Mouse (Mus musculus) spleen, adult 2 months (tissue): ENCODE measurements around the gene Gpr176. TPM values are rescaled to one million over a fixed set of nuclear protein-coding genes. Genes with fewer than 3 reads are reported as not detected.
A peak's percentile ranks its signal among the peaks of the same experiment; 100 is the strongest.
"Not testable (repeated sequence)": the region's sequence is repeated elsewhere in the genome, so short reads cannot be mapped to it uniquely, and the experiment has no call there.

ENCODE experiments used
- DNase-seq, 2 experiments: peaks; one replicate each; pipeline versions ENCODE4 v3.0.0 to v3.0.0-alpha.2; 2012 to 2021; ENCODE audit warnings: low spot score in 2 of 2, low read depth in 1 of 2
- H3K27ac ChIP-seq: fragments of 200-500 bp; 2 replicates; pipeline ENCODE4 v1.5.1; 2012; ENCODE audit warnings: low read length, inconsistent platforms; ENCODE audit not compliant: insufficient read depth
- H3K27me3 ChIP-seq: fragments of 200-500 bp; 2 replicates; pipeline ENCODE4 v1.6.1; 2012; ENCODE audit warnings: mild to moderate bottlenecking, moderate library complexity, low read length, inconsistent platforms; ENCODE audit not compliant: control insufficient read depth, insufficient read depth
- H3K36me3 ChIP-seq: fragments of 200-500 bp; 2 replicates; pipeline ENCODE4 v1.6.1; 2012; ENCODE audit warnings: mild to moderate bottlenecking, low read length, inconsistent platforms; ENCODE audit not compliant: control insufficient read depth, insufficient read depth
- H3K4me1 ChIP-seq: fragments of 200-500 bp; 2 replicates; pipeline ENCODE4 v1.6.1; 2011; ENCODE audit warnings: inconsistent platforms; ENCODE audit not compliant: control insufficient read depth, insufficient read depth, insufficient read length
- H3K4me3 ChIP-seq: fragments of 200-500 bp; 2 replicates; pipeline ENCODE4 v1.5.1; 2011; ENCODE audit warnings: mild to moderate bottlenecking, inconsistent platforms; ENCODE audit not compliant: insufficient read depth, insufficient read length; ENCODE audit errors: extremely low read depth
- CTCF ChIP-seq: fragments of 200-500 bp; IDR thresholded peaks from 2 replicates; pipeline ENCODE4 v1.5.1; 2011; ENCODE audit warnings: mild to moderate bottlenecking, inconsistent platforms; ENCODE audit not compliant: insufficient read depth, insufficient read length, insufficient replicate concordance; ENCODE audit errors: extremely low read depth
- POLR2A ChIP-seq: fragments of 200-500 bp; IDR thresholded peaks from 2 replicates; pipeline ENCODE4 v1.6.1; 2011; ENCODE audit warnings: low read depth, low read length, inconsistent platforms
- WGBS: fragments of 180-500 bp; shearing (Covaris S2); methylation state at CpG from one replicate; pipeline ENCODE4 v1.1.7; 2018; 5-methylcytosine and 5-hydroxymethylcytosine counted together
- polyA plus RNA-seq: library from polyadenylated mRNA; depleted of rRNA; stranded (reverse); fragments of >200 nt; gene quantifications from 2 replicates; pipeline ENCODE4 v1.2.3, GENCODE M21; 2012

Gpr176 gene
- polyA plus RNA-seq, 1 experiment = 1.3 TPM

DNA sequence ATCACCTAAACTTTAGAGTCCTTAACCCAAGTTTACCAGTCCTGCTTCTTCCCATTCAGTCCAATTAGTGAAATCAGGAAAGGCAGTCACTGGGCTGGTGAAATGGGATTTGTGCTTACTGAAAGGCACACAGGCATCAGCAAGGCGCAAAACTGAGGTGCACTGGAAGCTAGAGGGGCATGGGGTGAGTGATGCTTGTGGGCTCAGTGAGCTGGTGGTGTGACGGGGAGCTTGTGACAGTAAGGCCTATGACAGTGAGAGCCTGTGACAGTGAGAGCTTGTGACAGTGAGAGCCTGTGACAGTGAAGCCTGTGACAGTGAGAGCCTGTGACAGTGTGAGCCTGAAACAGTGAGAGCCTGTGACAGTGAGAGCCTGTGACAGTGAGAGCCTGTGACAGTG, 71.6 kb downstream of the Gpr176 start:
- TF ChIP-seq CTCF (no peak), POLR2A (no peak)
- Histone ChIP-seq H3K4me3 (no peak overlapping the region), H3K27ac (no peak overlapping the region), H3K4me1 (no peaks in the 10 kb centered on the region), H3K36me3 (no peaks in the 10 kb centered on the region), H3K27me3 (no peaks in the 10 kb centered on the region)
- no peak for DNase-seq
- WGBS = 94% methylated on average over 2 of the region's 2 CpGs

DNA sequence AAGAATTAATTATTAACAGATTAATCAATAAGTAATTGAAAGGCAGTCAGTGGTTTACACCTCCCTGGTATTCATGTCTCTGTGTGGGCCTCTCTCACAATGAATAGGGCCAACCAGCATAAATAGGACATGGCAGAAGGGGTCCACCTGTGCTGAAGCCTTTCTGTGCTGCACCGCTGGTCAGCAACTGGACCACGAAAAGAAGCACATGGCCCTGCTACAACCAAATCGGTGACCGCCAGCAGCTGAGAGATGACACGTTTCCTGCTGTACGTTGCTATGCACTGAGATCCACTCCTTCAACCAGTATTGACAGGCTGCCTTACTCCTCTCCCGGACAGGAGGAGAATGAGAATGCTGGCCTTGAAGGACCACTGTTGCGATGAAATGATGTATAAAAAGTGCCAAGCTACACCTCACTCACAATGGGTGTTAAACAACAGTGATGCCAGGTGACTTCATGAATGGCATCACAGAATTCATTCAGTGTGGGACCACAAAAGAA, 72.1 kb downstream of the Gpr176 start:
- Histone ChIP-seq H3K27ac (no peak overlapping the region), H3K4me3 (no peak overlapping the region), H3K36me3 (no peaks in the 10 kb centered on the region), H3K4me1 (no peaks in the 10 kb centered on the region), H3K27me3 (no peaks in the 10 kb centered on the region)
- no peak for TF ChIP-seq POLR2A
- TF ChIP-seq CTCF = no peak
- no peak for DNase-seq
- WGBS = 87% methylated on average over 8 of the region's 8 CpGs

DNA sequence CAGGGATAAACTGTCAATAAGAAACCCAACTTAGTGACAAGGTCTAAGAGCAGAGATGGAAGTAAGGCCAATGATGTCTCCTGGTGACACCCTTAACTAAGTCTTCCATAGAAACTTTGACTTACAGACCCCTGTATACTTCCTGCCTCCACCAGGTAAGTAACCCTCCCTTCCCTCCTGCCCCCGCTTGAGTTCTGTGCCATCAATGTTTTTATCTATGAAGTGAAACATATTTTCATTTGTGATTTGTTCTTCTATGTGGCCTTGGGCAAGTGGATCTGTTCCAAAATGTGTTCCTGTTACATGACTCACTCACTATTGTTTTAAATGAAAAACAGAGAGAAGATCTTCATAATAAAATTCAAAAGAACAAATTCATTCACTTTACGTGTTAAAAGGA, 73.2 kb downstream of the Gpr176 start:
- Histone ChIP-seq H3K27me3 (no peaks in the 10 kb centered on the region), H3K27ac (no peak overlapping the region), H3K36me3 (no peaks in the 10 kb centered on the region), H3K4me1 (no peaks in the 10 kb centered on the region), H3K4me3 (no peak overlapping the region)
- TF ChIP-seq CTCF = no peak
- no peak for TF ChIP-seq POLR2A
- DNase-seq = no peak
- WGBS = 81% methylated on average over 2 of the region's 2 CpGs

DNA sequence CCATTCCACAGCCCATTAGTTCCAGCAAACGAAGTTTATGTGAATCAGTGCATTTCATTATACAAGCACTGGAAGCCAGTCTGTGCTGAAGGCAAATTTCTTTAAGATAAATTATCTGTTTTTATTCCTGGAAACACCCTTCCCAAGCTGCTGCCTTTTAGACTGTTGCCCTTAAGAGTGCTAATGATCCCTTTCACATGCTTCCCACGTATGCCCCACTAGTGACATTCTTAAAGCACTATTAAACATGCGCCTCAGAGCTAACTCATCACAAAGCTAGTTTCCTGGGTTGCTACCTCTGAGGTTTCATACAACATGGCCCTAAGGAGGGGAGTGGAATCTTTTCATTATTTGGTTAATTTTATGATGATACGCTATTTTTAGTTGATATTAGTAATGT, 74.6 kb downstream of the Gpr176 start:
- no peak overlapping the region for H3K27ac ChIP-seq
- no peaks in the 10 kb centered on the region for H3K36me3 ChIP-seq
- DNase-seq = no peak
- no peaks in the 10 kb centered on the region for H3K4me1 ChIP-seq
- no peaks in the 10 kb centered on the region for H3K27me3 ChIP-seq
- 89% methylated on average over 4 of the region's 4 CpGs for WGBS
- TF ChIP-seq POLR2A (no peak), CTCF (no peak)
- H3K4me3 ChIP-seq = no peak overlapping the region

DNA sequence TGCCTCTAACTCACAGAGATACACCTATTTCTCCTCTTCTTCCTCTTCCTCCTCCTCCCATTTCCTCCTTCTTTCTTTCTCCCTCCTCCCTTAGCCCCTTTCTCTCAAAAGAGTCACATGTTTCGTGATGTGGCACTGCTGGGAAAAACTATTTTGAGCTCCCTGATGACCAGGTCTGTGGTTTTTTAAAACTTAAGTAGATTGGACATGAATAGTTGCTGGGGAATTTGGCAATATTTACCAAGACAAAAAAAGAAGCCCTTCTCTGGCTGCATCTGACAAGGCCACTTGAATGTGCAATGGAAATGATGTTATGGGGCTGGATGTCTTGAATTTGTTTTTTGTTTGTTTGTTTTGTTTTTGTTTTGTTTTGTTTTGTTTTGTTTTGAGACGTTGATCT, 75.3 kb downstream of the Gpr176 start:
- Histone ChIP-seq H3K36me3 (no peaks in the 10 kb centered on the region), H3K4me1 (no peaks in the 10 kb centered on the region), H3K27me3 (no peaks in the 10 kb centered on the region), H3K27ac (no peak overlapping the region), H3K4me3 (no peak overlapping the region)
- no peak for TF ChIP-seq POLR2A
- no peak for TF ChIP-seq CTCF
- WGBS = 76% methylated on average over 2 of the region's 2 CpGs
- DNase-seq = no peak

- H3K4me3 ChIP-seq = no peak overlapping the region
- no peak overlapping the region for H3K27ac ChIP-seq
- no peaks in the 10 kb centered on the region for H3K27me3 ChIP-seq
- 38% methylated on average over 7 of the region's 7 CpGs for WGBS
- TF ChIP-seq POLR2A = no peak
- no peak for TF ChIP-seq CTCF
- no peaks in the 10 kb centered on the region for H3K4me1 ChIP-seq
- H3K36me3 ChIP-seq = no peaks in the 10 kb centered on the region
- peak in 1 of 2 experiments; percentile 51 for DNase-seq
Observed at GRCm38 (mm10) chr2:118295505-118295904, 77.7 kb downstream of the Gpr176 start.

- no peaks in the 10 kb centered on the region for H3K4me1 ChIP-seq
- TF ChIP-seq CTCF (no peak), POLR2A (no peak)
- H3K27me3 ChIP-seq = no peaks in the 10 kb centered on the region
- H3K4me3 ChIP-seq = no peak overlapping the region
- no peak overlapping the region for H3K27ac ChIP-seq
- no peak for DNase-seq
- WGBS = 91% methylated on average over 5 of the region's 5 CpGs
- H3K36me3 ChIP-seq = no peaks in the 10 kb centered on the region
Observed at GRCm38 (mm10) chr2:118293583-118293982, 79.6 kb downstream of the Gpr176 start.

DNA sequence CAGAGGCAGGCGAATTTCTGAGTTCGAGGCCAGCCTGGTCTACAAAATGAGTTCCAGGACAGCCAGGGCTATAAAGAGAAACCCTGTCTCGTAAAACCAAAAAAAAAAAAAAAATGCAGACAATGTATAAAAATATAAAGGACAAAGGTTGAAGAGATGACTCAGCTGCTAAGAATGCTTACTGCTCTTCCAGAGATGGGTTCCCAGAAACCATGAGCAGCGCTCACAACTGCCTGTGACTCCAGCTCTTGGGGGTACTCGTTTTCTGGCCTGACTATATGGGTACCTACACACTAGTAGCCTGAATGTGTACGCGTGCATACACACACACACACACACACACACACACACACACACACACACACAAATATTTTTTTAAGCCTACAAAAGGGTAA, 84.2 kb downstream of the Gpr176 start:
- WGBS = 87% methylated on average over 7 of the region's 7 CpGs
- not testable (repeated sequence) for H3K27me3 ChIP-seq, H3K4me3 ChIP-seq, DNase-seq, H3K4me1 ChIP-seq, H3K27ac ChIP-seq, H3K36me3 ChIP-seq
